Mouse (Mus musculus): ENCODE measurements around the gene Notch1. TPM values are rescaled to one million over a fixed set of nuclear protein-coding genes. Genes with fewer than 3 reads are reported as not detected.

The Notch1 gene
- polyA plus RNA-seq, 1 experiment from 2014 or later = 7.6 TPM

DNA sequence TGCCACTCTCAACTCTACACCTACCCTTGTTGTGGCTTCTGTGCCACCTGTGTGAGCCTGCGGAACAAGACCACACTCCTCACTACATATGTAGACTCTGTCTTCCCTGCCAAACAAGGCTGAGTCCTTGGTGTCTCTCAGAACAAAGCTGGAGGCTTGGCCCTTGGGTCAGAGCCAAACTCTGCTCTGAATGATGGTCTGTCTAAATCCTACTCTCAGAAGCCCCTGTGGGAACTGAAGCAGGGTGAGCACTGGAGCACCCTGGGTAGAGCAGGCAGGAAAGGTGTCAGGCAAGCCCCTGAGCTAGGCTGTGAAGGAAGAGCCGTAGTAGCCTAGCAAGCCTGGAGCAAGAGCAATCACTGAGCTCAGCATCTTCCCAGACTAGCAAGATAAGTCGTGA lies 33.7 kb upstream of the Notch1 start:
- no peak for DNase-seq (ENCODE audit: low read depth, low spot score)
- H3K27me3 ChIP-seq = no peaks in the 10 kb centered on the region
- in situ Hi-C loops (cut with MboI; ENCODE audit: low pct_unique_long_range_greater_than_20kb) = no loop called here
- TF ChIP-seq CTCF (IDR thresholded peaks at IDR 0.05) = no peak
- ChIA-PET CTCF (interaction anchor here (1.1 kb wide), 1 partner anchor 12 kb away, joined by 3 read pairs; no protein-coding TSS in a partner anchor), POLR2A (no interaction called here)
- ATAC-seq = no peak

DNA sequence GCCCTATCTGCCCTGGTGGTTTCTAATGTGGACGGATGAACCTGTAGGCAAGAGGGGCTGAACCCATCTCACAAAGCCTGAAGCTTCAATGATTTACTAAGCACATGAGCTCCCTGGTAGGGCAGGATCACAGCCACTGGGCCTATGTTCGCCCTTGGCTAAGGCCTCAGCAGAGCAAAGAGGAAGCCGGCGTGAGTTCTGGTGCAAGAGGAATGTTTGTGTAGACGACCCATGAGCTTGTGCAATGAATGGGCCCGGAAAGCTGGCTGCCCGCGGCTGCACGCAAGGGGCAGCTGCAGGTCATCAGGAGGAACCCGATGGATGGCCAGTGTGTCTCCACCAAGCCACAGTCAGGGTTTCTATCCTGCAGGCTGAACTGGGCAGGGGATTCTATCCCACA lies 33.3 kb upstream of the Notch1 start:
- ChIA-PET POLR2A (no interaction called here), CTCF (interaction anchor here (1.1 kb wide), 1 partner anchor 12 kb away, joined by 3 read pairs; no protein-coding TSS in a partner anchor)
- DNase-seq (ENCODE audit: low read depth, low spot score) (no peak), ATAC-seq (no peak)
- TF ChIP-seq CTCF (IDR thresholded peaks at IDR 0.05) = no peak
- H3K27me3 ChIP-seq = no peaks in the 10 kb centered on the region
- in situ Hi-C loops (cut with MboI; ENCODE audit: low pct_unique_long_range_greater_than_20kb) = no loop called here

DNA sequence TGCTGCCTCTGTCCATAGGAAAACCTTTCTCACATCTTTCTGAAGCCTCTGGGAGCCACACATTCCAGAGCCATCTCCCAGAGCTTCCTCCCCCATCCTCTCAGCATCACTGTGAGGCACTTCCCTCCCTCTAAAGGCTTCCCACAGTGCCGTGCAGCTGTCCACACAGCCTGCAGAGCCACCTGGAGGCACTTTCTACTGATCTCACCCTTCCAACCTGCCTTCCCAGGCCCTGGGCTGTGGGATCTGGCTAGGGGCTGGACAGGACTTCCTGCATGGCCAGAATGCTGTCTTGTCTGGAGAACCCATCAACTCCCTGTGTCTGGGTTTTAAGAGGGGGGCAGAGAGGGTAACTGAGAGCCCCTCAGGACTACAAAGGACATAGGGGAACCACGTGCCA lies 31.0 kb upstream of the Notch1 start:
- CTCF ChIA-PET = interaction anchor here (1.1 to 2.3 kb wide), 4 partner anchors 9 to 100 kb away, joined by 3 to 9 read pairs (median 5); no protein-coding TSS in a partner anchor
- DNase-seq (ENCODE audit: low read depth, low spot score) = no peak
- POLR2A ChIA-PET = no interaction called here
- ATAC-seq = no peak
- in situ Hi-C loops (cut with MboI; ENCODE audit: low pct_unique_long_range_greater_than_20kb) = no loop called here
- TF ChIP-seq CTCF (IDR thresholded peaks at IDR 0.05) = no peak
- no peaks in the 10 kb centered on the region for H3K27me3 ChIP-seq

DNA sequence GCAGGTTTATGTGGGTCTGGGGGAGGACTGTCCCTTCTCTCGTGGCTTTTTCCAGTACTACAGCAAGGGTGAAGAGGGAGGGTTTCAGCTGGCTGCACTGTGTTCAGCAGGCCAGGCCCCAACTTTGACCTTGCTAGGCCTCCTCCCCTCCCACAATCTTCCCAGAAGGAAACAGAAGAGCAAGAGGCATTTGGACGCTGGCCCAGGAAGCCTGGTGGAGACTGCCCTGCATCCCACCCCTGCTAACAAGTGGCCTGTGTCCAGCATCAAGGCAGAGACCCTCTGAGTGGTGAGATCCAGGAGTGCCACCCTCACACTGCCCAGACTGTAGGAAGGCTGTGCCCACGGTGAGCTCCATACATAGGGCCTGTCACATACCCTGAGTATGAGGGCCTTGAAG lies 27.8 kb upstream of the Notch1 start:
- POLR2A ChIA-PET = interaction anchor here (0.8 kb wide), 1 partner anchor 99 kb away, joined by 3 read pairs; the partner anchor contains the start of gene Sec16a
- no peak for TF ChIP-seq CTCF (IDR thresholded peaks at IDR 0.05)
- CTCF ChIA-PET = interaction anchor here (1.4 kb wide), 1 partner anchor 14 kb away, joined by 3 read pairs; no protein-coding TSS in a partner anchor
- no peaks in the 10 kb centered on the region for H3K27me3 ChIP-seq
- ATAC-seq (no peak), DNase-seq (ENCODE audit: low read depth, low spot score) (no peak)
- in situ Hi-C loops (cut with MboI; ENCODE audit: low pct_unique_long_range_greater_than_20kb) = no loop called here

DNA sequence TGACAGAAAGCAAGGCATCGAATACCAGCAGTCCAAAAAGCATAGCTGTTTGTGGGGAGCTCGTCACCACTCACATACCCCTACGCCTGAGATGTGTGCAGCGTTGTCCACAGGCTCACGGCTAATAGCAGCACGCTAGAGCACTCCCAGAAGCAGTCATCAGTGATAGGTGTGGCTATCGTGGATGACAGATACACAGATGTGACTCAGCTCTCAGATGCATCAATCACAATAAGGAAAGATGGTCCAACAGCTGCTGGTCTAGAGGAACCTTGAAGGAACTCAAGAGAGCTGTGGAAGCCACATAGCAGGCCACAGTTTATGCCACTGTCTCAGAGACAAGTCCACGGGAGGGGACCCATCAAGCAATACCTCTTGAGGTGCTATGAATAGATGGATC lies 27.3 kb upstream of the Notch1 start:
- TF ChIP-seq CTCF (IDR thresholded peaks at IDR 0.05) = no peak
- POLR2A ChIA-PET = interaction anchor here (0.8 kb wide), 1 partner anchor 99 kb away, joined by 3 read pairs; the partner anchor contains the start of gene Sec16a

DNA sequence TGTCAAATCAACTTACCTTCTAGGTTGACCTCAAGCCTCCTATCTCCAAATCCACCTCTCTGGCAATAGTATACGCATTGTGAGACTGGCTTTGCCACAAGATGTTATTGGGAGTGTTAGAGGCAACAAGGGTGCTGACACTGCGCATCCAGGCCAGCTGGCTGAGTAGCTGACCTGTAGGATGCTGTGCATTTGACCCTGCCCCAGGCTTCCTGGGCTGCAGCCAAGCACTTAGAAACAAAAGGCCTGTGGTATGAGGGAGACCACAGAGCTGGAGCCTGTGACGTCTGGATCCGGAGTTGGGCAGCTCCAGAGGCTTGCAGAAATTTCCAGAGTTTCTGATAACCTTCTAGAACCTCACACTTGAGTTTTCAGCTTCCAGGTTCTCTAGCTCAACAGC lies 26.7 kb upstream of the Notch1 start:
- DNase-seq (ENCODE audit: low read depth, low spot score) = no peak
- ChIA-PET POLR2A (interaction anchor here (0.8 kb wide), 1 partner anchor 98 kb away, joined by 3 read pairs; the partner anchor contains the start of gene Sec16a), CTCF (interaction anchor here (1.4 kb wide), 1 partner anchor 13 kb away, joined by 3 read pairs; no protein-coding TSS in a partner anchor)
- H3K27me3 ChIP-seq = no peaks in the 10 kb centered on the region
- in situ Hi-C loops (cut with MboI; ENCODE audit: low pct_unique_long_range_greater_than_20kb) = no loop called here
- ATAC-seq = no peak
- TF ChIP-seq CTCF (IDR thresholded peaks at IDR 0.05) = no peak

More for the DNA sequence above, 27.3 kb upstream of the Notch1 start:
- in situ Hi-C loops (cut with MboI; ENCODE audit: low pct_unique_long_range_greater_than_20kb) = no loop called here
- CTCF ChIA-PET = interaction anchor here (1.4 kb wide), 1 partner anchor 14 kb away, joined by 3 read pairs; no protein-coding TSS in a partner anchor
- no peak for DNase-seq (ENCODE audit: low read depth, low spot score)
- no peak for ATAC-seq
- H3K27me3 ChIP-seq = no peaks in the 10 kb centered on the region

DNA sequence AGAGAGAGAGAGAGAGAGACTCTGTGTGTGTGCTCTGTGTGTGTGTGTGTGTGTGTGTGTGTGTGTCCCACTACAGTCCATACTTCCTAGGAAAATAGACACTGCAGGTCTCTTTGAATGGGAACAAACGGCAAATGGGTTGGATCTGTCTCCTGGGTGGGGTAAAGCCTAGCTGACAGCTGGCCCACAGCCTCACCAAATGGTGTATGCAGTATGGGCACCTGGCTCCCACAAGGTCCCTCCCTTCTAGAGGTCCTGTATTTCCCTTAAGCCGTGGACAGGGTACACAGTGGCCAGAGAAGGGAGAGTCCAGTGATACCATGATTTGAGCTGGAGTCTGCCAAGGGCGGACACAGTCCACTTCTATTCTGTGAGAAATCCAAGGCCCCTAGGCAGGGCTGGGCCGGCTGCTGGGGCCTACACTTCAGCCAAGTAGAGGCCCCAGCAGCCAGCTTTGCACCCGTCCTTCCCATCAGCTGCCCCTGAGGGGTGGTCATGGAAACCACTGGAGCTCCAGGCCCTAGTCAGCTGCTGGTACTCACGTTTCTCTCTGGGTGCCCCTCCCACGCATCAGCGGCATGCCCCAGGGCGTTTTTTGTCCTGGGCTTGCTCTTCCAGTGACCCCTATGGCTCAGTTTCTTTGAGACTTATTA lies 24.9 kb upstream of the Notch1 start:
- TF ChIP-seq CTCF (IDR thresholded peaks at IDR 0.05) = no peak
- ChIA-PET POLR2A (no interaction called here), CTCF (interaction anchor here (0.8 to 1.4 kb wide), 3 partner anchors 13 to 48 kb away, joined by 3 to 4 read pairs (median 3); partner anchors contain the start of gene Notch1)
- no peak for DNase-seq (ENCODE audit: low read depth, low spot score)
- H3K27me3 ChIP-seq = no peaks in the 10 kb centered on the region
- ATAC-seq = no peak
- in situ Hi-C loops (cut with MboI; ENCODE audit: low pct_unique_long_range_greater_than_20kb) = no loop called here

DNA sequence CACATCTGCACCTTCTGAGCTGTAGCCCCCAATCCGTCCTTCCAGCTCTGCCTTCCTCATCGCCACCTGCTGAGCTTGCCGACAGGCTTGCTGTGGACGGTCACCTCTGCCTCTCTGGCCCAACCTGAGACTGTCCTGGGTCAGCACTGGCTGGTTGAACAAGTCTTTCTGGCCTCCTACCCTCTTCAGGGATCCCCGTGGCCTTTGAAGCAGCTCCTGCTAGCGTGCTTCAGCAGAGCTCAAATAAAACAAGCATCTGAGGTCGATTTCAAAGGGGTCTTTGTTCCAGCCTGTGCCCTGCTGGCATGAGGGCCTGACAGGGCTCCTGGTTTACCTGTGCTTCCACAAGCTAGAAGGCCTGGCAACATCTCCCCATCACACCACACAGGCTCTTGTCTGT lies 24.3 kb upstream of the Notch1 start:
- no peaks in the 10 kb centered on the region for H3K27me3 ChIP-seq
- in situ Hi-C loops (cut with MboI; ENCODE audit: low pct_unique_long_range_greater_than_20kb) = no loop called here
- DNase-seq (ENCODE audit: low read depth, low spot score) (no peak), ATAC-seq (no peak)
- CTCF ChIA-PET = interaction anchor here (0.9 to 1.4 kb wide), 2 partner anchors 12 to 48 kb away, joined by 3 to 4 read pairs; no protein-coding TSS in a partner anchor
- POLR2A ChIA-PET = interaction anchor here (0.7 to 0.8 kb wide), 2 partner anchors 87 to 194 kb away, joined by 5 to 6 read pairs; no protein-coding TSS in a partner anchor
- no peak for TF ChIP-seq CTCF (IDR thresholded peaks at IDR 0.05)

DNA sequence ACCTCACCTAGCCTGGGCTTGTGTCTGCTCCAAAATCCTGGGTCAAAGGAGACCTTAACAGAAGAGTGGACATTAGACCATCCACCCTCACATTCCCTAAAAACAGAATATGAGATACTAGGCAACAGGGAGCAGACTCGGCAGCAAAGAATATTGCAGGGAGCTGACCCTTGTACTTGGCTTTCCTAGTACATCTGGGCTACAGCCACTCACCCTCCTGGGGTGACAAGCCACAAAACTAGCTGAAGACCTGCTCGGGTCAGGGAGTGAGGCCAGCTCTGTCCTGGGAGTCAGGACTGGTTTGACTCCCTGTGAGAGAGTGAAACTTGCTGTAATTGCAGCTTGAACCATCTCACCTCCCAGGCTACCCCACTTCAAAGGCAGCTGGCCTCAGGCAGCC lies 23.1 kb upstream of the Notch1 start:
- ATAC-seq = no peak
- H3K27me3 ChIP-seq = no peaks in the 10 kb centered on the region
- TF ChIP-seq CTCF (IDR thresholded peaks at IDR 0.05) = no peak
- ChIA-PET POLR2A (no interaction called here), CTCF (no interaction called here)
- in situ Hi-C loops (cut with MboI; ENCODE audit: low pct_unique_long_range_greater_than_20kb) = no loop called here
- no peak for DNase-seq (ENCODE audit: low read depth, low spot score)

DNA sequence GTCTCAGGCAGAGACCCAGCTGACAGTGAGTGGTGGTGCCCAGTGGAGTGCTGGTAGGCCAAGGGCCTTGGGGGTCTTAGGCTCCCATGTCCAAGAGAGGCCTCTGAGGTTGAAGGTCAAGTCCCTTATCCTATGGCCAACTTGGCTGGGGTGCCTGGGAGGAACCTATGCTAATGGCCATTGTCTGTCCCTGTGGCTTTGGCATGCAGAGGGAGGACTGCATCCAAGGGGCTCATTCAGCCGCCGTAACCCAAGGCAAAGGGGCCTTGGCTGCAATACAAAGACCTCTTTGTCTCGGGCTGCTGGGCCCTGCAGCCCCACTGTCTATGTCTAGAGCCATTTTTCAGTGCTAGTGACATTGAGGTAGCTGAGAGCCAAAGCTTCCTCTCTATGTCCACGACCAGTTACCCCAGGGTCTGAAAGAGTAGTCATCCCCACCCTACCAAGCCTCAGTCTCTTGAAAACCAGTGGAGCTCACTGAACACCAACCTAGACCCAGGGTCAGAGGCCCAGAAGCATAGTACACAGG lies 19.1 kb upstream of the Notch1 start:
- CTCF ChIA-PET = interaction anchor here (1.0 kb wide), 1 partner anchor 13 kb away, joined by 3 read pairs; no protein-coding TSS in a partner anchor
- TF ChIP-seq CTCF (IDR thresholded peaks at IDR 0.05) = no peak
- no peaks in the 10 kb centered on the region for H3K27me3 ChIP-seq
- no peak for ATAC-seq
- in situ Hi-C loops (cut with MboI; ENCODE audit: low pct_unique_long_range_greater_than_20kb) = no loop called here
- no peak for DNase-seq (ENCODE audit: low read depth, low spot score)
- POLR2A ChIA-PET = no interaction called here

DNA sequence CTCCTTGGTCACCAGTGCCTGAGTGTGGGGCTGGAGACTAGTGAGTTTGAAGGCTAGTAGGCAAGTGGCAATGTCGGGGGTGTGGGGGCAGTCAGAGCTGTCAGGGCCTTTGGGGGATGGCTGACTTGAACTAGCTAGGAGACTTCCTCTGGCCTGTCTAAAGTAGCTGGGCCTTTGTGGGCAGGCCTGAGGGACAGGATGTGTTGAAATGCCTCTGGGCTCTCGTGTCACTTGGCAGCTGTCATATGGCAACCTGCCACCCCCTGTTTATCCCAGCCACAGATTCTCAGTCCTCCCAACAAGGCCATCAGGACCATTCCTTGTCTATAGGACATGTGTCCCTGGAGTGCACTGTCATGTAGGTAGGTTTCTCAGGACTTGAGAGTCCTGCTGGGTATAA lies 18.2 kb upstream of the Notch1 start:
- CTCF ChIA-PET = interaction anchor here (1.0 kb wide), 1 partner anchor 14 kb away, joined by 3 read pairs; no protein-coding TSS in a partner anchor
- DNase-seq (ENCODE audit: low read depth, low spot score) = no peak
- TF ChIP-seq CTCF (IDR thresholded peaks at IDR 0.05) = no peak
- H3K27me3 ChIP-seq = no peaks in the 10 kb centered on the region
- in situ Hi-C loops (cut with MboI; ENCODE audit: low pct_unique_long_range_greater_than_20kb) = no loop called here
- POLR2A ChIA-PET = no interaction called here
- no peak for ATAC-seq
